Mouse (Mus musculus): ENCODE measurements around the gene Lyl1. TPM values are rescaled to one million over a fixed set of nuclear protein-coding genes. Genes with fewer than 3 reads are reported as not detected.

Lyl1 gene
- polyA plus RNA-seq, 1 experiment from 2014 or later, result 4.6 TPM

- peak; percentile 83 for DNase-seq (ENCODE audit: low spot score)
- Histone ChIP-seq H3K27me3 (ENCODE audit: low read depth, poor library complexity, severe bottlenecking) (peaks cover 90% of the 10 kb centered on the region), H3K4me3 (peak within 1 kb of the TSS; percentile 42), H3K27ac (peak within 1 kb of the TSS; percentile 97), H3K9me3 (replicated peaks) (no peaks in the 10 kb centered on the region), H3K36me3 (peaks cover 15% of the 10 kb centered on the region; the same call in 1 of the 2 replicates), H3K4me1 (peaks cover 85% of the 10 kb centered on the region)
- 17% methylated on average over 10 of the region's 10 CpGs for WGBS
Observed at GRCm38 (mm10) chr8:84722850-84723570, 21.8 kb downstream of the Lyl1 start, which contains the start of gene G430095P16Rik. TSS of gene G430095P16Rik (plus strand) at chr8:84723007.

GRCm38 (mm10) chr8:84723571-84723900 is 22.3 kb downstream of the Lyl1 start:
- Histone ChIP-seq H3K9me3 (replicated peaks) (no peaks in the 10 kb centered on the region), H3K4me1 (peaks cover 88% of the 10 kb centered on the region), H3K4me3 (peak overlapping the region; percentile 42), H3K27ac (peak overlapping the region; percentile 97), H3K36me3 (peaks cover 15% of the 10 kb centered on the region; the same call in 1 of the 2 replicates), H3K27me3 (ENCODE audit: low read depth, poor library complexity, severe bottlenecking) (peaks cover 90% of the 10 kb centered on the region)
- peak; percentile 69 for DNase-seq (ENCODE audit: low spot score)
- WGBS, result 18% methylated on average over 7 of the region's 7 CpGs

GRCm38 (mm10) chr8:84724683-84725082 is 23.4 kb downstream of the Lyl1 start:
- H3K36me3 ChIP-seq, result peaks cover 15% of the 10 kb centered on the region; the same call in 1 of the 2 replicates
- no peaks in the 10 kb centered on the region for H3K9me3 ChIP-seq (replicated peaks)
- H3K4me1 ChIP-seq, result peaks cover 79% of the 10 kb centered on the region
- H3K27me3 ChIP-seq (ENCODE audit: low read depth, poor library complexity, severe bottlenecking), result peaks cover 88% of the 10 kb centered on the region
- WGBS, result 48% methylated on average over 9 of the region's 9 CpGs
- DNase-seq (ENCODE audit: low spot score), result no peak
- peak overlapping the region; percentile 42 for H3K4me3 ChIP-seq
- peak overlapping the region; percentile 97 for H3K27ac ChIP-seq

- Histone ChIP-seq H3K4me1 (peaks cover 77% of the 10 kb centered on the region), H3K36me3 (peaks cover 15% of the 10 kb centered on the region; the same call in 1 of the 2 replicates), H3K9me3 (replicated peaks) (no peaks in the 10 kb centered on the region), H3K27ac (peak overlapping the region; percentile 97), H3K4me3 (peak overlapping the region; percentile 42; the same call in 1 of the 2 replicates), H3K27me3 (ENCODE audit: low read depth, poor library complexity, severe bottlenecking) (peaks cover 88% of the 10 kb centered on the region)
- 59% methylated on average over 10 of the region's 10 CpGs for WGBS
- DNase-seq (ENCODE audit: low spot score), result no peak
Observed at GRCm38 (mm10) chr8:84725246-84725940, 24.1 kb downstream of the Lyl1 start.

GRCm38 (mm10) chr8:84725941-84726259 is 24.6 kb downstream of the Lyl1 start:
- no peak for DNase-seq (ENCODE audit: low spot score)
- peak overlapping the region; percentile 97 for H3K27ac ChIP-seq
- H3K4me1 ChIP-seq, result peaks cover 77% of the 10 kb centered on the region
- peaks cover 88% of the 10 kb centered on the region for H3K27me3 ChIP-seq (ENCODE audit: low read depth, poor library complexity, severe bottlenecking)
- WGBS, result 21% methylated on average over 3 of the region's 3 CpGs
- no peaks in the 10 kb centered on the region for H3K9me3 ChIP-seq (replicated peaks)
- 0 out of 2 replicates have a peak overlapping the region, but pooled peaks have one; percentile 42 for H3K4me3 ChIP-seq
- peaks cover 15% of the 10 kb centered on the region; the same call in 1 of the 2 replicates for H3K36me3 ChIP-seq

- Histone ChIP-seq H3K4me1 (peaks cover 69% of the 10 kb centered on the region), H3K9me3 (replicated peaks) (no peaks in the 10 kb centered on the region), H3K4me3 (no peak overlapping the region), H3K27ac (peak overlapping the region; percentile 47; the same call in 1 of the 2 replicates), H3K36me3 (peaks cover 12% of the 10 kb centered on the region; the same call in 1 of the 2 replicates), H3K27me3 (ENCODE audit: low read depth, poor library complexity, severe bottlenecking) (peaks cover 92% of the 10 kb centered on the region)
- DNase-seq (ENCODE audit: low spot score), result no peak
- WGBS, result 86% methylated on average over 3 of the region's 3 CpGs
Observed at GRCm38 (mm10) chr8:84728474-84728873, 27.2 kb downstream of the Lyl1 start.

- Histone ChIP-seq H3K4me3 (peak overlapping the region; percentile 6; the same call in 1 of the 2 replicates), H3K4me1 (peaks cover 59% of the 10 kb centered on the region), H3K27ac (peak overlapping the region; percentile 66), H3K36me3 (peaks cover 12% of the 10 kb centered on the region; the same call in 1 of the 2 replicates), H3K9me3 (replicated peaks) (no peaks in the 10 kb centered on the region), H3K27me3 (ENCODE audit: low read depth, poor library complexity, severe bottlenecking) (peaks cover 92% of the 10 kb centered on the region)
- no peak for DNase-seq (ENCODE audit: low spot score)
- 90% methylated on average over 16 of the region's 16 CpGs for WGBS
Observed at GRCm38 (mm10) chr8:84729921-84730362, 28.7 kb downstream of the Lyl1 start.

- H3K4me1 ChIP-seq, result peaks cover 59% of the 10 kb centered on the region
- no peaks in the 10 kb centered on the region for H3K9me3 ChIP-seq (replicated peaks)
- H3K27me3 ChIP-seq (ENCODE audit: low read depth, poor library complexity, severe bottlenecking), result peaks cover 95% of the 10 kb centered on the region
- DNase-seq (ENCODE audit: low spot score), result no peak
- H3K4me3 ChIP-seq, result peak overlapping the region; percentile 6
- peak overlapping the region; percentile 66 for H3K27ac ChIP-seq
- peaks cover 12% of the 10 kb centered on the region; the same call in 1 of the 2 replicates for H3K36me3 ChIP-seq
- WGBS, result 48% methylated on average over 9 of the region's 9 CpGs
Observed at GRCm38 (mm10) chr8:84730541-84731370, 29.5 kb downstream of the Lyl1 start.

- H3K9me3 ChIP-seq (replicated peaks), result no peaks in the 10 kb centered on the region
- 78% methylated on average over 11 of the region's 11 CpGs for WGBS
- no peak overlapping the region for H3K4me3 ChIP-seq
- DNase-seq (ENCODE audit: low spot score), result no peak
- peaks cover 8% of the 10 kb centered on the region; the same call in 1 of the 2 replicates for H3K36me3 ChIP-seq
- H3K4me1 ChIP-seq, result peaks cover 59% of the 10 kb centered on the region
- peaks cover 95% of the 10 kb centered on the region for H3K27me3 ChIP-seq (ENCODE audit: low read depth, poor library complexity, severe bottlenecking)
- H3K27ac ChIP-seq, result peak overlapping the region; percentile 66
Observed at GRCm38 (mm10) chr8:84731371-84732177, 30.3 kb downstream of the Lyl1 start.

- no peaks in the 10 kb centered on the region; the same call in 1 of the 2 replicates for H3K36me3 ChIP-seq
- H3K4me3 ChIP-seq, result no peak overlapping the region
- H3K27ac ChIP-seq, result peak overlapping the region; percentile 46; the same call in 1 of the 2 replicates
- peaks cover 61% of the 10 kb centered on the region for H3K4me1 ChIP-seq
- 82% methylated on average over 5 of the region's 5 CpGs for WGBS
- no peak for DNase-seq (ENCODE audit: low spot score)
- no peaks in the 10 kb centered on the region for H3K9me3 ChIP-seq (replicated peaks)
- peaks cover 97% of the 10 kb centered on the region for H3K27me3 ChIP-seq (ENCODE audit: low read depth, poor library complexity, severe bottlenecking)
Observed at GRCm38 (mm10) chr8:84732545-84732944, 31.3 kb downstream of the Lyl1 start.

- Histone ChIP-seq H3K27ac (peak overlapping the region; percentile 46; the same call in 1 of the 2 replicates), H3K4me3 (no peak overlapping the region), H3K4me1 (peaks cover 65% of the 10 kb centered on the region), H3K9me3 (replicated peaks) (no peaks in the 10 kb centered on the region), H3K27me3 (ENCODE audit: low read depth, poor library complexity, severe bottlenecking) (peaks cover 97% of the 10 kb centered on the region), H3K36me3 (no peaks in the 10 kb centered on the region)
- WGBS, result 53% methylated on average over 6 of the region's 6 CpGs
- no peak for DNase-seq (ENCODE audit: low spot score)
Observed at GRCm38 (mm10) chr8:84732996-84733395, 31.7 kb downstream of the Lyl1 start.

Data from limb, embryonic 10.5 days (tissue).